Mouse (Mus musculus) thymus, adult 2 months (tissue): ENCODE measurements at regions not wholly inside any gene's neighbourhood (a gene's known extent, or its start where the extent isn't known, plus 50 kb on each side); places are given as distances from the start of the nearest gene placed in this dataset.

Experiments
- DNase-seq: peaks from one replicate; pipeline ENCODE4 v3.0.0; 2021
- H3K27ac ChIP-seq: fragments of 200-500 bp; 2 replicates; pipeline ENCODE4 v1.5.1; 2012; ENCODE audit warnings: low read length, control low read depth; ENCODE audit not compliant: control insufficient read depth, insufficient read depth
- H3K27me3 ChIP-seq: fragments of 200-500 bp; 2 replicates; pipeline ENCODE4 v1.6.1; 2012; ENCODE audit warnings: mild to moderate bottlenecking, low read length, moderate library complexity, mixed read lengths; ENCODE audit not compliant: control insufficient read depth, insufficient read depth
- H3K36me3 ChIP-seq: fragments of 200-500 bp; 2 replicates; pipeline ENCODE4 v1.6.1; 2012; ENCODE audit warnings: mild to moderate bottlenecking, low read length, moderate library complexity; ENCODE audit not compliant: control insufficient read depth, insufficient read depth
- H3K4me1 ChIP-seq: fragments of 200-500 bp; replicated peaks from 2 replicates; pipeline ENCODE4 v1.6.1; 2012; ENCODE audit warnings: low read length; ENCODE audit not compliant: control insufficient read depth, insufficient read depth
- H3K4me3 ChIP-seq: fragments of 200-500 bp; 2 replicates; pipeline ENCODE4 v1.5.1; 2012; ENCODE audit warnings: mild to moderate bottlenecking, low read length, control low read depth, moderate library complexity; ENCODE audit not compliant: control insufficient read depth, insufficient read depth
- CTCF ChIP-seq: fragments of 200-500 bp; IDR thresholded peaks from 2 replicates; pipeline ENCODE4 v1.5.1; 2012; ENCODE audit warnings: mild to moderate bottlenecking, control low read depth, low read length, moderate library complexity, borderline replicate concordance; ENCODE audit not compliant: control insufficient read depth, poor library complexity, insufficient read depth; ENCODE audit errors: extremely low read depth
- POLR2A ChIP-seq: fragments of 200-500 bp; IDR thresholded peaks from 2 replicates; pipeline ENCODE4 v1.6.1; 2012; ENCODE audit warnings: mild to moderate bottlenecking, low read length, control low read depth, moderate library complexity; ENCODE audit not compliant: control insufficient read depth, poor library complexity, insufficient read depth; ENCODE audit errors: extremely low read depth
- WGBS: fragments of 180-500 bp; shearing (Covaris S2); methylation state at CpG from one replicate; pipeline ENCODE4 v1.1.7; 2018; 5-methylcytosine and 5-hydroxymethylcytosine counted together

DNA sequence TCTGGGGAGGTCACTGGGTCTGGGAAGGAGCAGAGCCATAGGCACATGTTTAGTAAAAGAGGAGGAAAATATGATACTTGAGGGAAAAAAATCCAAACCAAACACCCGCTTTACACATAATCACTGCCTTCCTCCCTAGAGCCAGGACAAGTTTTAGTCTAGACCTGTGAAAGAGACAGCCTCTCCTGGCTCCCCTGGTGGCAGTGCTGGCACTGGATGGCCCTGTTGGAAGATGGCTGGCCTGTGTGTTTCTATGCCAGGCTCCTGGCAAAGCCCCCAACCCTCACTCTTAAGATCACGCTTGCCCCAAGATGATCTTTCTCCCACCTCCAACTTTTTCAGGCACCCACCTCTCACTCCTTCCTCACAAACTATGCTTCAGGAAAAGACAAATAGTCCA lies 112.6 kb upstream of the Zfp703 start:
- Histone ChIP-seq H3K27me3 (no peaks in the 10 kb centered on the region), H3K27ac (no peak overlapping the region), H3K4me3 (no peak overlapping the region), H3K4me1 (no peaks in the 10 kb centered on the region), H3K36me3 (no peaks in the 10 kb centered on the region)
- no peak for DNase-seq
- WGBS = 95% methylated on average over 2 of the region's 2 CpGs
- no peak for TF ChIP-seq CTCF

DNA sequence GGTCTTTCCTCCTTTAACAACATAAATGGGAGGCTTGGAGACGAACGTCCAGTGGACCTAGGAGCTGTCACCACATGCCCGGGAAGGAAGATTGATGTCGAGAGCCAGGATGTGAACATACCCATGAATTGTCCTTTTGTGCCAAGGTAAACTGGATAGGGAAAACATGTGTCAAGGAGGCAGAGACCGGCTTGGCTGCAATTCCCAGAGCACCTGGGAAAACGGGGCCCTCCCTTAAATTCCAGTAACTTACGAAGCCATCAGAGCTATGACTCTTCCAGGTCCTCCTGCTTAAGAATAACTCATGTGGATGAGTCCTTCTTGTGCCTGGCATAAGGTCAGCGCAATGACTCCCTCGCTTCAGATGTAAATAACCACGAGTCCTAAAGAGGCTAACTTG lies 112.2 kb upstream of the Zfp703 start:
- TF ChIP-seq POLR2A = no peak
- TF ChIP-seq CTCF = no peak
- Histone ChIP-seq H3K27ac (no peak overlapping the region), H3K27me3 (no peaks in the 10 kb centered on the region), H3K36me3 (no peaks in the 10 kb centered on the region), H3K4me3 (no peak overlapping the region), H3K4me1 (no peaks in the 10 kb centered on the region)
- DNase-seq = no peak
- WGBS = 92% methylated on average over 10 of the region's 10 CpGs

DNA sequence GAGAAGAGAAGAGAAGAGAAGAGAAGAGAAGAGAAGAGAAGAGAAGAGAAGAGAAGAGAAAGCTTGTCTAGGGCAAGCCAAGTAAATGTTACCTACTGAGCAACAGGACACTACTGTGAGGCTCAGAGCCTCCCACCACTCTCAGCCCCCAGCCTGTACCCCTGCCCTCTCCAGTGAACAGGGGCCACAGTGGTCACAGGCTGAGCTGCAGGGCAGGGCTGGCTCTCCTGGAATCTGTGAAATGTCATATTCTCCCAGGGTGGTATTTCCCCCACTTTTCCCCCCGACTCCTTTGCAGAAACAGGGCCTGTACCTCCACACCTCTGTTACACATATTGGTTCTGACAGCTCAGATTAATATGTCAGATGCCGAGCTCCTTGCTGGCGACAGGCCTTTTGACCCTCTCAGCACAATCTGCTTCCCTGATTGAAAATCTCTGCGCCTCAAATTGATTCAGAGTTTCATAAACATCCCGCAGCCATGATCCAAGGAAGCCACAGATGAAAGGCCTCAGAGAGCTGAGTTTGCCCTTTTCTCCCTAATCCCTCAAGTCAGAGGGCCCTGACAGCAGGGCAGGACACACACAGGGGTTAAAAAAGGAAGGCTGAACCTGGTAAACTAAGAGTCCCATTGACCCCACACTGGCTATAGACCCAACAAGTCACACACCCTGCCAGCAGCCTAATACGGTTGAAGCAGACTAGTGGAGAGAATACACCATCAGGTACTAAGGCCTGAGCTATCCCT lies 108.8 kb upstream of the Zfp703 start:
- TF ChIP-seq CTCF (no peak), POLR2A (no peak)
- Histone ChIP-seq H3K4me1 (no peaks in the 10 kb centered on the region), H3K27me3 (no peaks in the 10 kb centered on the region), H3K27ac (no peak overlapping the region), H3K36me3 (no peaks in the 10 kb centered on the region), H3K4me3 (no peak overlapping the region)
- DNase-seq = no peak
- 95% methylated on average over 6 of the region's 6 CpGs for WGBS

DNA sequence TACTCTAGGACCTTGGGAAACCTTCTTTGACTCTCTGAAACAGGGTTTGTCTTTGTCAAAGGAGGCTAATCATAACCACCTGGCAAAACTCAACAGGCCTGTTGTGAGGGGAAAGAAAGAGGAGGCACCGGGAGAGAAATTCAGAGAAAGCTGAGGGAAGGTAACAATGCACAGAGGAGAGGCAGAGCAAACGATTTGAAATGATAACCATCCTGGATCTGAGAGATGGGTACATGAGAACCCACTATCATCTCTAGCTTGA lies 108.3 kb upstream of the Zfp703 start:
- Histone ChIP-seq H3K36me3 (no peaks in the 10 kb centered on the region), H3K27me3 (no peaks in the 10 kb centered on the region), H3K4me1 (no peaks in the 10 kb centered on the region), H3K4me3 (no peak overlapping the region), H3K27ac (no peak overlapping the region)
- TF ChIP-seq CTCF (no peak), POLR2A (no peak)
- 88% methylated on average over 2 of the region's 2 CpGs for WGBS
- no peak for DNase-seq

DNA sequence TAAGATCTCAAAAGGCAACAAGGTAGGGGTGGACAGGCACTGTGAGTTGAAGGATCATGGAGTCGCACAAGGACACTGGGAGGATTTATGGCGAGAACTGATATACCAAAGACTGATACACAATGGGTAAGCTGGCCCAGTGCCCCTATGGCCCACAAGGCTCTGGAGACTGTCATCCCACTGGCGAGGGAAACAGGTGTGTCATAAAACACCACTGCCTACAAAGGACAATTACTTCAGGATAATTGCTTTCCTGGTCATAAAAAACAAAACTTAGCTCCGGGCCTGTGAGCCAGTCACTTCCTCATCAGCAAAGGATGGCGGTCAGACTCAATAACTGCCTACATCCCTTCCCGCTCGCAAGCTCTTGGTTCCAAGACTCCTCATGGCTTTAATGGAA lies 105.3 kb upstream of the Zfp703 start:
- no peak for TF ChIP-seq CTCF
- TF ChIP-seq POLR2A = no peak
- no peaks in the 10 kb centered on the region for H3K4me1 ChIP-seq
- H3K4me3 ChIP-seq = no peak overlapping the region
- no peaks in the 10 kb centered on the region for H3K36me3 ChIP-seq
- H3K27me3 ChIP-seq = no peaks in the 10 kb centered on the region
- H3K27ac ChIP-seq = no peak overlapping the region
- WGBS = 94% methylated on average over 7 of the region's 7 CpGs
- no peak for DNase-seq

DNA sequence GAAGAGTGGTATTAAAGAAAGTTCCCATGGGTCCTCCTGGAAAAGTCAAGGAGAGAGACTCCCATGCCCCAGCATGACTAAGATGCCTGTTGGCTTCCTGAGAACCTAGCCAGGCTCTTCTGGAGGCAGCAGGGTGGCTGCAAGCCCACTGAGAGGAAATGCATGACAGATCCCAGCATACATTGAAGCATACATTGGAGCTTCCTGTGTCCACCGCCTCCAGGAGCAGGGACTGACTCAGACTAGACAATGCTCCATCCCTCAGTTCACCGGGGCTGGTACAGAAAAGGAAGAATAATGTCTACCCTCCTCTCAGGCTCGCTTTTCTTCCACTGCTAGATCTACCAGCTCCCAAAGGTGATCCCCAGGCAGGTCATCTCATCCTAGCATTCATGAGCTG lies 104.7 kb upstream of the Zfp703 start:
- Histone ChIP-seq H3K36me3 (no peaks in the 10 kb centered on the region), H3K27me3 (no peaks in the 10 kb centered on the region), H3K4me1 (no peaks in the 10 kb centered on the region), H3K27ac (no peak overlapping the region), H3K4me3 (no peak overlapping the region)
- no peak for DNase-seq
- TF ChIP-seq CTCF (no peak), POLR2A (no peak)
- 89% methylated on average over 3 of the region's 3 CpGs for whole genome bisulfite sequencing

DNA sequence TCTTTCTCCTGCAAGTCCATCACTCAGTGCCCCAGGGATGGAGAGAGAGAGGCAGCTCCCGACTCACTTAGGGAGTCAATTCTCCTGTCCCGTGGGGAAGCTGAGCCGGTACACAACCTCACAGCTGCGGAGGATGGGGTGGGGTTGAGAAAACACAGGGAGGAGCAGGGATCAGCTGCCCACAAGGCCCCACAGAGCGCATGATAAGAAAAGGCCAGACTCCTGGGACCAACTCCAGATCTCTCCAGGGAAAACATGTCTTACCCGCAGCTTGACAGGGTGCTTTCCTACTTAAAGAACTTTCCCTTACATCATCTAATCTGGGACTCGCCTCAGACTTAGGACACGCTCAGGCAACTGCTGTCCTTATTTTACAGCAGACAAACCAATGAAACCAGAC lies 104.3 kb upstream of the Zfp703 start:
- 92% methylated on average over 8 of the region's 8 CpGs for WGBS
- Histone ChIP-seq H3K4me1 (no peaks in the 10 kb centered on the region), H3K36me3 (no peaks in the 10 kb centered on the region), H3K4me3 (no peak overlapping the region), H3K27ac (no peak overlapping the region), H3K27me3 (no peaks in the 10 kb centered on the region)
- TF ChIP-seq CTCF (no peak), POLR2A (no peak)
- DNase-seq = no peak
